Mouse (Mus musculus) left cerebral cortex, postnatal 36 days (tissue): ENCODE measurements around the gene Ccdc96. TPM values are rescaled to one million over a fixed set of nuclear protein-coding genes. Genes with fewer than 3 reads are reported as not detected.

ENCODE experiments used
- DNase-seq, 2 experiments: peaks; one replicate each; pipeline ENCODE4 v3.0.0; 2021 to 2022; ENCODE audit warnings: low spot score in 2 of 2, mixed read lengths in 1 of 2
- intact Hi-C: fragments of 180-260 bp; cut with DNase I; formaldehyde crosslinking; loops from one replicate; pipeline ENCODE4 v1.15.1; 2025
- total RNA-seq, 2 experiments: library from RNA; stranded (reverse); gene quantifications; 2 replicates each; pipeline ENCODE4 v1.2.3; 2021

Ccdc96 gene
- total RNA-seq, 2 experiments from 2014 or later = 1.0 to 1.1 TPM

DNA sequence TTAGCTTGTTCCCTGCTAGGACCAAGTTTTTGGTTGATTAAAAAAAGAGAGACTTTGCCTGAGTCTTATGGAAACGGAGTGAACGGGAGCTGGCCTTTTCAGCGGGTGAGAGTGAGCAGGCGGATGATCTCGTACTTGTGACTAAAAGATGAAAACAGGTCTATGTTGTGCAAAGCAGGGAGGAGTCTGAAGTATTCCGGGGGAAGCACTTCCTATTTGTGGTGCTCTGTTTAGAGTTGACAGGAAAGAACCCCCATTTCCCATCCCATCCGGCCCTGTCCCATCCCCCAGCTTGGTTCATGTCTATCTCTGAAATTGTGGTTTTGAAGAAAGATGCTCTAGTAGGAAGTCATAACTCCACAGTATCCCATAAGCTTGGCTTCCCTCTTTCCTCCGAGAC, 18.5 kb upstream of the Ccdc96 start:
- intact Hi-C loops = loop anchor here (2.0 kb wide), 1 partner anchor 19 kb away; the partner anchor contains the start of genes Ccdc96 and Tada2b
- DNase-seq = no peak

DNA sequence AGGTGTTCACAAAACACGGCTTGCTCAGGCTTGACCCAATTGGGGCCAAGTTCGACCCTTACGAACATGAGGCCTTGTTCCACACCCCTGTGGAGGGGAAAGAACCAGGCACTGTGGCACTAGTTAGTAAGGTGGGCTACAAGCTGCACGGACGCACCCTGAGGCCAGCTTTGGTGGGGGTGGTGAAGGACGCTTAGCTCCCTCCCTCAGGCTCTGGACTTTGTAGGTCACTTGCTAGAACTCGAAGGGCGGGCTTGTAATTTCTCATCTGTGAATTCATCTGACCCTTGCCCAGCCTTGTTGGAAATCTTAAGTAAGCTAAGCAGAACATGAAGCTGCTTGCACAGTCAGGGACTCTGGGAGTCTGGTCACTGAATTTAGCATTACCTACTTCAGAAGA, 13.2 kb upstream of the Ccdc96 start:
- intact Hi-C loops = no loop called here
- no peak for DNase-seq

DNA sequence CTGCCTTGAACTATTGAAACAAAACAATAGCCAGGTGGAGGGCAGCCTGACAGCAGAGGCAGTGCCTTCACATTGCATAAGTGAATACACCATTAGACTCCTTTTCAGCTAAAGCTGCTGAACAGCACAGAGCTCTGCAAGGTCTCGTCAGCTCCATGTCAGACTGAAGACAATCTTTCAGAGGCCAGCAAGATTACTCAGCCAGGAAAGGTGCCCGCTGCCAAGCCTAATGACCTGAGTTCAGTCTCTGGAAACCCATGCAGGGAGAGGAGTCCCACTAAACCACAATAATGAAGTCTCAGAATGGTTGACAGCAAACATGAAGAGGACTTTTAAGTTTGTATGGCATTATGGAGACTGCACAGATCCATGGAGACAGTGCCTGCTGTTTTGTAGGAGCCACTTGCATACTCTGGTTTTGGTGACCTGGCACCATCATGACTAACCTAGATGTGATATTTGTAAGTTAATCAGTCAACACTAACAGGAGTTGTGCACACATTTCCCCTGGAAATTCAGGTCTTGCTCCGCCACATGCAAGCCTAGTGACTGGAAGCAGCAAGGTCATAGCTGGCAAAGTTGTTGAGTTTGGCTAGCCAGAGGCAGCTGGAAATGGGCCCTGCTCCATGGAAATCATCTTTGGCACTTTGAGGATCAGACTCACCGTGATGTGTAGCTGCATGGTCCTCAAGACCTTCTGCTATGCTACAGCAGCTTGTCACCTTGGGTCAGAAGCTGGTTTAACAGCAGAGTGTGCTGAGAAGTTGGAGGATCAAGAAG, 11.3 kb upstream of the Ccdc96 start:
- intact Hi-C loops = no loop called here

DNA sequence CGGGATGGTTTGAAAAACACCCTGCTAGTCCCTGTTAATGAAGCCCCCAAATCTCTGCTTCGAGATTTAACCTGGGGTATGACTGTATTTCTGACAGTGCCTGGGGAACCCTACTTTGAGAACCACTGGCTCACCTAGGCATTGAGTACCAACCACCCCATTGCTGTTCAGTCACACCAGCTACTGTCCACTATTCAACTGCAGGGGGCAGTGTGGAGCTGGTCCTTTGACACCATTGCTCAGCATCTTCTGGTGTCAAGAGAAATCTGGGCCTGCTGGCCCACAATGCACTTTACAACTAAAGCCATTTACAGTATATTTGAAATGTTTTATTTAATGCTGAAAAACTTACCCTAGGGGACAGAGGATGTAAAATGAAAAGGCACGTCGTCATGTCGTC, 10.1 kb upstream of the Ccdc96 start:
- peak; percentile 60 to 63 for DNase-seq
- intact Hi-C loops = no loop called here

More for the DNA sequence above, 11.3 kb upstream of the Ccdc96 start:
- DNase-seq = no peak

DNA sequence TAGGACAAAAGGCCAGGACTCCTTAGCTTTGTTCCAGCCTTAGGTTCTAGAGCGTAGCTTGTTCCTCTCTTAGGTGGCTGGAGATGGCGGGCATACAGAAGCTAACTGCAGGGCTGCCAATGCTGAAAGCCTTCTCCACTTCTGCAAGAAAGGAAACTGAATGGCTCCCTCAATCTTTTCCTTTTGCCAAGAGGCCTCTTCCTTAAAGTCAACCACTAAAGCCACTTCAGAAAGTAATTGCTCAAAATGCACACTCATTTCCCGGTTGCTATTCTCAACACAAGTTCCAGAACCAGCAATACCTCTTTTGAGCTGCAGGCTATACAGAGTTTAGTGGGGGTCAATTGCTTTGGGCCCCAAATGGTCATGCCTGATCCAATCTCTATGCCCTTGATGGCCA, 6.9 kb upstream of the Ccdc96 start:
- no peak for DNase-seq
- intact Hi-C loops = loop anchor here (5.0 kb wide), 1 partner anchor 270 kb away; the partner anchor contains the start of gene Bloc1s4

DNA sequence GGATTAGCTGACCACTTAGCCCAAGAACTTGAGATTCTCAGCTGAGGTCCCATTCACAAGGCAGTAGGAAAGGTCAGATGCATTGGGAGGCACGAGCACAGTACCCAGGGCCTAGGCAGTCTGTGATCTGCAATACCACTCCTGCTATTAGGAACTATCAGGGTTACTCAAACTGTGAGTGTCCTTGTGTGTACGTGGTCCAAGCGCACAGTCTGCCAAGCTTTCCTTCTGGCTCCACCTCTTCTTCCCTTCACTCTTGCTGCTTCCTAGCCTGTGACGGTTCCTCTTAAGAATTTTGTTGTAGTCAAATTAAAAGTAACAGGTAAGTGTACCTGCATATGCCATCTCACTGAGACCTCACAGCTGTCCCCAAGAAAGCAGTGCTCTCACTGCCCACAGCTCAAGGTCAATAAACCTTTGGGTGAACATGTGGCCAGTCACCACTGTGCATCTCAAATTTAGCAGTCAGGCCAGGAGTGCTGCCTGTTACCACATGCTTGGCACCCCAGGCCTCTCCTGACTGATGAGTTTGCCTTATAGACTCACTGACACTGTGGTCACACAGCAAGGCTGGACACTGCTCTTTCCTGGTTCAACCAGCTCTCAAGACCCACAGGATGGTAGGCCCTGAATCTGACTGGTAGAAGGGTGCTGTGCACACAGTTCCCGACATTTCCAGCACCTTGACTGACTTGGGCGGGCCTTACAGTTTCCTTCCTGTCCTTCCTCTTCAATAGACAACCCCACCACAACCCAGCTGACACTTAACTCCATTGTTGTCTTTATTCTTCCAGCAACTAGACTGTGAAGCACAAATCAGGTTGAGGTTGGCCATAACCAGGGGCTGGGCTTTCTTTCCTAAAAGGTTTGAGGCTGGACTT, 5.6 kb upstream of the Ccdc96 start:
- DNase-seq = no peak
- intact Hi-C loops = loop anchor here (5.0 kb wide), 1 partner anchor 269 kb away; the partner anchor contains the start of gene Bloc1s4

DNA sequence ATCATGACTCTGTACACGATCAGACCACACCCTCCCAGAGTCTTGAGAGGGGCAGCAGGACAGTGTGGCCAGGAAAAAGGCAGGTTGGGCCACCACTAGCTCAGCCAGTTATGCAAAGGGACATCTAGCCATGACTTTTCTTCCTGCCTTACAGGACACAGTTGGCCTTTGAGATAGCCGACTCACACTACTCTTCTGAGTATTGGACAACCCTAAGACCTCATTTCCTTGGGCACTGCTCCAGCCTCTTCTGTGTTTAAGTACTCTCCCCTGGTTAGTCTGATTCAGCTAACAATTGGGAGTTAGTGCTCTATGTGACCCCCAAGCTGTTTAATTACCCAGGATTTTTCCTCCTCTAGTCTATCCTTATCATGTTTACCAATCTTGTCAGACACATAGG, 4.7 kb upstream of the Ccdc96 start:
- intact Hi-C loops = loop anchor here (5.0 kb wide), 2 partner anchors 103 to 268 kb away; partner anchors contain the start of gene Bloc1s4
- DNase-seq = no peak

- intact Hi-C loops = loop anchor here (5.0 kb wide), 1 partner anchor 102 kb away; no protein-coding TSS in a partner anchor
- no peak for DNase-seq
Measured at GRCm38 (mm10) chr5:36480398-36480797, 4.0 kb upstream of the Ccdc96 start.

DNA sequence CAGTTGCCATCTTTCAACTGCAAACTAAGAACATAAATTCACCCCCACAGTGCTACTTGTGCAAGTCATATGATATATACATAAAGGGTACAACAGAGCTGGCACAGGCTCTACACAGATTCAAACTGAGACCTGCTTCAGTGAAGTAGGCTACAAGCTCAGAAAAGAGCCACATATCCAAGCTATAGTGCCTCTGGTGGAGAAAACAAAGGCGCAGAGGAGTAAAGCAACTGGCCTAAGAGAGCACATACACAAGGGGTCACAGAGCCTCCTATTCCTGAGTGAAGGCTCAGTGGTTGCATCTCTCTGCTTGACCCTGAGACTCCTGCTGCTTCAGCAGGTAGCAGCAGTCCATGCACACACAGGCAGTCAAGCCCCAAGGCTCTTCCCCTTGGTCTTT, 3.3 kb upstream of the Ccdc96 start:
- DNase-seq = no peak
- intact Hi-C loops = loop anchor here (5.0 kb wide), 1 partner anchor 101 kb away; no protein-coding TSS in a partner anchor

GRCm38 (mm10) chr5:36483203-36484101, 936 bp upstream of the Ccdc96 start:
- peak; percentile 53 to 57 for DNase-seq
- intact Hi-C loops = loop anchor here (2.0 to 5.0 kb wide), 2 partner anchors 19 to 99 kb away; partner anchors contain the start of gene Grpel1

- intact Hi-C loops = loop anchor here (2.0 kb wide), 1 partner anchor 21 kb away; the partner anchor contains the start of gene Grpel1
- DNase-seq = no peak
Measured at GRCm38 (mm10) chr5:36485306-36485705, 918 bp downstream of the Ccdc96 start.

DNA sequence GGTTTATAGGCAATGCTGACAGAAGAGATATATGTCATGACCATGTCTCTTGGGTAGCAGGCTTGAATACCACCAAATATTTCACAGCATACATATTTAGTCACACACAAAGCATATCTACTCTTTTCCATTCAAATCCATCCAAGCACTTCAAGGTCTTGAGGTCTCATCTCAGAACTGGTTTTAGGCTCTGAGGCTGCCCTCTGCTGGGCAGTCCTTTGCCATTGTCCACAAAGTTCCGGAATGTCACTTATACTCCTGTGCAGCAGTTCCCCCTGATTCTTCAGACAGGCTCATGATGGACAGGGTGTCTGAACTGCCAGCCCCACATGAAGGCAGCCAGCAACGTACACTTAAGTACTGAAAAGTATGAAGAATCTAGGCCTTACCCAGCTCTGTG, 4.8 kb downstream of the Ccdc96 start:
- intact Hi-C loops = no loop called here
- no peak for DNase-seq

DNA sequence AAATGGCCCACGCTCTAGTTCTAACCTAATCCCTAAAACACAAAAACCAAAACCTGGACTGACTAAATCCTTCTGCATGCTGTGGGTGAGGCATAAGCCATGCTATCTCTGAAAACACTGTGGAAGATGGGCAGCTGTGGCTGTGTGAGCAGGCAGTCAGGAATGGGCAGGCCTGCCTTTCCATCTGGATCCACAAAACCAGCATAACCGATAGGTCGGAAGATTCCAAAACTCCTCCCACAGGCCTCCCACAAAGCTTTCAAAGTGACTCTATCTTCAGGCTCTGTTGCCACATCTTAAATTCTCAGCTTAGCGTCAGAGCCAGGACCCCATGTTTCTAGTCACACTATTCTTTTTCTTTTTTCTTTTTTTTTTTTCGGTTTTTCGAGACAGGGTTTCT, 9.5 kb downstream of the Ccdc96 start:
- intact Hi-C loops = no loop called here

GRCm38 (mm10) chr5:36494709-36495108, 10.3 kb downstream of the Ccdc96 start:
- peak in 1 of 2 experiments; percentile 30 for DNase-seq
- intact Hi-C loops = no loop called here

More for the DNA sequence above, 9.5 kb downstream of the Ccdc96 start:
- DNase-seq = peak in 1 of 2 experiments; percentile 59

DNA sequence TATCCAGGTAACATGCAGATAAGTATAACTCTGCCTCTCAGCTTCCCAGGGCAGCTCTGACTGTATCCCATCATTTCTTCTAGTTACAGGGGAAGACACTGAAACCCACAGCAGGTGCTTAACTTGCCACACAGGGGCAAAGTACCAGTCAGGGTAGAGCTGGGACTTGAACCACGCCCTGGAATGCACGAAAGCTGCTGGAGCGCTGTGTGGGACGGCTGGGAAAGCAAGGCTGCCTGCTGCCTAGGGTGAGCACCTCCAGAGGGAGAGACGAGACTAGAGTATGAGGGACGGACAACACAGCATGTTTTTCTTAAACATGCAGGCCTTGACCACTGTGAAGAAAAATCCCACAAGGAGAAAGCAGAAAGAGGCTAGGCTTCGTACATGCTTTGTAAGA, 20.8 kb downstream of the Ccdc96 start:
- no peak for DNase-seq
- intact Hi-C loops = no loop called here

GRCm38 (mm10) chr5:36505643-36506042, 21.3 kb downstream of the Ccdc96 start:
- intact Hi-C loops = no loop called here
- DNase-seq = no peak

DNA sequence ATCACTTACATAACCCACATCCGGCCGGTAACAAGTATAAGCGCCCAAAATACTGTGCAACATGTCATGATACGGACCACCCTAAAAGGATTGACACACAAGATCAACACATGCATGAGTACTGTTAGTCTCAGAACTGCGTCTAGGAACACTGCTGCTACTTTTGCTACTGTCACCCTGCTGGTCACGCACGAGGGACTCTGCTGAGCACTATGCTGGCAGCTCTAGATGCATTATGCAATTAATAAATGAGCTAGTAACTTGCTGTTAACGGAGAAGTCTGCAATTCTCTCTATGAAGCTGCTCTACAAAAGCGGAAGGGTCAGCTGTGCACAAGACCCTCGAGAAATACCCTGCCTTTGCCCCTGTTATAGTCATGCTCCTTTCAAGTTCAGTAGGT, 24.0 kb downstream of the Ccdc96 start:
- intact Hi-C loops = no loop called here
- no peak for DNase-seq

GRCm38 (mm10) chr5:36510956-36511355, 26.6 kb downstream of the Ccdc96 start:
- no peak for DNase-seq
- intact Hi-C loops = no loop called here

DNA sequence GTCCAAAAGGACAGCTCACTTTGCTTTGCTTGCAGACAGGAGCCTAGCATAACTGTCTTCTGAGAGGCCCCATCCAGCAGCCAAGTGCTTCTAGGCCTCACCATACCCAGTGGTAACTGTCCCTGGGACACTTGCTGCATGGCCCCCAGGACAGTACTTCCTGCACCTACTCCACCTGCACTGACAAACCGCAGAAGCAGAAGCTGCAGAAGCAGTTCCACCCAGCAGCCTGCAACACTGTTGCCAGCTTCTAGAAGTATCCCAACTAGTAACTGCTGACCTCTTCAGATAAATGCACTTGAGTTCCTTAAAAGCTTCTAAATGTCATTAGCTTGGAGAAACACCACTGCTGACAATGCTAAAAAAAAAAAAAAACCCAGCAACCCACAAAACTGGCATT, 30.7 kb downstream of the Ccdc96 start:
- intact Hi-C loops = no loop called here
- DNase-seq = no peak
